Mouse (Mus musculus): ENCODE results near the gene Ankrd40. TPM values are rescaled to one million over a fixed set of nuclear protein-coding genes. Genes with fewer than 3 reads are reported as not detected.

Gene Ankrd40
- polyA plus RNA-seq, 1 experiment, result 235 TPM

DNA sequence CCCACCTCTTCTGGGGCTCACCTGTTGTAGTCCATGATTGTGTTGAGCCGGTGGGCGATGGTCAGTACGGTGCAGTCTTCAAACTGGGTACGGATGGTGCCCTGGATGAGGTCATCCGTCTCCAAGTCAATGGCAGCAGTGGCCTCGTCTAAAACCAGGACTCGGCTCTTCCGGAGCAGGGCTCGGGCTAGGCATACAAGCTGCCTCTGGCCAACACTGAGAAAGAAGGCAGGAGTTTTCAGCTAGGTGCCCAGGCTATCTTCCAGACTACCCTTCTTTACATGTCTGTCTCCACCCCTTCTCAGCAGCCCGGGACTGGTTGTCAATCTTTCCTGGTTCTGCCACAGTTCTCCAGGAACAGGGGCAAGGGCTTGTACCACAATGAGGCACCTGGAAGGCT, 18.1 kb downstream of the Ankrd40 start:
- WGBS, result 62% methylated on average over 10 of the region's 10 CpGs
- DNase-seq, result no peak
- Histone ChIP-seq H3K4me1 (ENCODE audit: control insufficient read depth, insufficient read depth, low read length) (peaks cover 30% of the 10 kb centered on the region), H3K4me3 (replicated peaks; ENCODE audit: extremely low read depth, low read depth, low read length) (no peak overlapping the region)
- TF ChIP-seq POLR2A (IDR thresholded peaks at IDR 0.05; ENCODE audit: borderline replicate concordance, extremely low read depth, low read depth, low read length), result no peak
- no peak for TF ChIP-seq CTCF (IDR thresholded peaks at IDR 0.05; ENCODE audit: insufficient read depth, low read length)

DNA sequence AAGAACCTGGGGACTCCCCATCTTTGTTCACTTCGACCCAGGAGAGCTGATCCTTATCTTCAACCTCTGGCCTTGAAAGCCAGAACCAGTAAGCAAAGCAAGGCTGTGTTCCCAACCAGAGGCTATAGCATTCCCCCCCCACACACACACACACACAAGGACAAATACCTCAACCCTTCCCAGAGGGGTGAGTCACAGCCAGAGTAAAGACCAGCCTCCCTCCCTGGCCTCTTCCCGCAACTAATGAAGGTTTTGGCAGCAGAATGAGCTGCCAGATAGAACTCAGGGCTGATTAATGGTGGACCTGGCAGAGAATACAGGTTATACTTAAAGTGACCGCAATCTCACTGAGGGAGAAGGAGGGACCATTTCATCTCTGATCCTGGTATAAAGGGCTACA, 18.8 kb downstream of the Ankrd40 start:
- no peak for DNase-seq
- Histone ChIP-seq H3K4me3 (replicated peaks; ENCODE audit: extremely low read depth, low read depth, low read length) (no peak overlapping the region), H3K4me1 (ENCODE audit: control insufficient read depth, insufficient read depth, low read length) (peaks cover 30% of the 10 kb centered on the region)
- TF ChIP-seq POLR2A (IDR thresholded peaks at IDR 0.05; ENCODE audit: borderline replicate concordance, extremely low read depth, low read depth, low read length) (no peak), CTCF (IDR thresholded peaks at IDR 0.05; ENCODE audit: insufficient read depth, low read length) (no peak)
- WGBS, result 18% methylated on average over 3 of the region's 3 CpGs

DNA sequence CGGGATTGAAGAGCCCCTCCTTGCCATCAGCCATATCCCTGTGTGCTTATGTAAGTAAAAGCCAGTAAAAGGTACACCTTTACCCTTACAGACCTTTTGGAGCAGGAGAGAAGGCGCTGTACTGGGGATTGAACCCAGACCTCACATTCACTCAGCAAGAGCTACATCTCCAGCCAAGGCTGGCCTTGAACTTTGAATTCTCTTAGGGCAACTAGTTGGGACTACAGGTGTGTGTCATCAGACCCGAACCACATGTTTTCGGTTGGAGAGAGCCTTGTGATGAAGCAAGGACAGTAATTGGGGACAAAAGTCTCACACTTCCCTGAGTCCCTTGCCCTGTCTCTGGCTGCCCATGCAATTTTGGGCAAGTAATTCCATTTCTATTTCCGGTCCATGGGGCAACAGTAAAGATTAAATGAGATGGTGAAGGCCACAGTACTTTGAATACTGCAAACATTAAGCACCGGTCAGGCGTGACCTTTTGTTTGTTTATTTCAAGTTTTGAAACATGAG, 19.3 kb downstream of the Ankrd40 start:
- WGBS, result 67% methylated on average over 7 of the region's 7 CpGs
- no peak for DNase-seq

DNA sequence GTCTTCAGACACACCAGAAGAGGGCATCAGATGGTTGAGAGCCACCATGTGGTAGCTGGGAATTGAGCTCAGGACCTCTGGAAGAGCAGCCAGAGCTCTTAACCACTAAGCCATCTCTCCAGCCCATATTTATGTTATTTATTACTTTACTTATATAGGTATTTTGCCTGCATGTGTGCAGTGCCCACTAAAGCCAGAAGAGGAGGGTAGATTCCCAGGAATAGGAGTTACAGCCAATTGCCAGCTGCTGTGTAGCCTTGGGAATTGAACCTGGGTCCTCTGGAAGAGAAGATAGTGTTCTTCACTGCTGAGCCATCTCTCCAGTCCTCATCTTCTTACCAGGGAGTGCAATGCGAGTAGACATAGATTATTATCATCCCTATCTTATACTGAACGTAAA, 22.0 kb downstream of the Ankrd40 start:
- H3K4me3 ChIP-seq (replicated peaks; ENCODE audit: extremely low read depth, low read depth, low read length), result no peak overlapping the region
- no peak for TF ChIP-seq POLR2A (IDR thresholded peaks at IDR 0.05; ENCODE audit: borderline replicate concordance, extremely low read depth, low read depth, low read length)
- TF ChIP-seq CTCF (IDR thresholded peaks at IDR 0.05; ENCODE audit: insufficient read depth, low read length), result no peak
- WGBS, result 78% methylated on average over 2 of the region's 2 CpGs
- H3K4me1 ChIP-seq (ENCODE audit: control insufficient read depth, insufficient read depth, low read length), result peaks cover 18% of the 10 kb centered on the region
- DNase-seq, result no peak

More for the DNA sequence above, 19.3 kb downstream of the Ankrd40 start:
- Histone ChIP-seq H3K4me1 (ENCODE audit: control insufficient read depth, insufficient read depth, low read length) (peaks cover 26% of the 10 kb centered on the region), H3K4me3 (replicated peaks; ENCODE audit: extremely low read depth, low read depth, low read length) (no peak overlapping the region)
- TF ChIP-seq POLR2A (IDR thresholded peaks at IDR 0.05; ENCODE audit: borderline replicate concordance, extremely low read depth, low read depth, low read length) (no peak), CTCF (IDR thresholded peaks at IDR 0.05; ENCODE audit: insufficient read depth, low read length) (no peak)

DNA sequence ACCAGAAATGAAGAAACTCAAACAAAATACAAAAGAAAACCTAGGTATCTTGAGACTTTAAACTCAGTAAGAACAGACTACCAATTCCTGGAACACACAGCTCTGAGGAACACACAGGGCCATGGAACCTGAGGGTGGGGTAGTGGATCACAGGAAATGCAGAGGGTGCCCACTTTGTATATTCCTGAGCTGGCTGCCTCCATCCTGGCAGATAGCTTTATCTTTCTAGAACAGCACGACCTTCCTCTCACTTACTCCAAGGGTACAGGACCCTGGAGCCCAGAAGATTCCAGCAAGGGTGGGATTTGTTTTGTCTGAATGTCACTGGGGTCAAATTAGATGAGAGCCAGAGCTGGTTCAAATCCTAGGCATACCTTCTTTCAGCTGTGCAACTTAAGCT, 22.5 kb downstream of the Ankrd40 start:
- TF ChIP-seq CTCF (IDR thresholded peaks at IDR 0.05; ENCODE audit: insufficient read depth, low read length) (no peak), POLR2A (IDR thresholded peaks at IDR 0.05; ENCODE audit: borderline replicate concordance, extremely low read depth, low read depth, low read length) (no peak)
- H3K4me1 ChIP-seq (ENCODE audit: control insufficient read depth, insufficient read depth, low read length), result peaks cover 18% of the 10 kb centered on the region
- WGBS, result 53% methylated on average over 1 of the region's 1 CpGs
- H3K4me3 ChIP-seq (replicated peaks; ENCODE audit: extremely low read depth, low read depth, low read length), result no peak overlapping the region
- no peak for DNase-seq

DNA sequence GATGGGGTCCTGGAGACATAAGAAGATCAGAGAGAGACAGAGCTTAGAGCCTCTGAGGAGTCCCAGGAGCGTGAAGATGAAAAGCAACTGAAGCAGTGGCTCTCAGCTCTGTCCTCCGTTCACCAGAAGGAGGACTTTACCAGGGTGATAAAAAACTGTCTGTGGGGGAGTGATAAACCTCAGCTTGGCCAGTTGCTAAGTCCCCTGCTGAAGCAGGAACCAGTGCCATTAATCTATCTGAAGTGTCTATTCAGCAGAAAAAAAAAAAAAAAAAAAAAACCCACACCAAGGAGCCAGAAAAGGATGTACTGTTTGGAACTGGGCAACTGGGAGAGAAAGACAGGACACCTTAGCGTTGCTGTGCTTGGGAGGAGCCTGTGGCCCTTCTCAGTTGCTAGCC, 23.3 kb downstream of the Ankrd40 start:
- Histone ChIP-seq H3K4me1 (ENCODE audit: control insufficient read depth, insufficient read depth, low read length) (peaks cover 10% of the 10 kb centered on the region), H3K4me3 (replicated peaks; ENCODE audit: extremely low read depth, low read depth, low read length) (no peak overlapping the region)
- no peak for DNase-seq
- TF ChIP-seq CTCF (IDR thresholded peaks at IDR 0.05; ENCODE audit: insufficient read depth, low read length) (no peak), POLR2A (IDR thresholded peaks at IDR 0.05; ENCODE audit: borderline replicate concordance, extremely low read depth, low read depth, low read length) (no peak)
- 33% methylated on average over 3 of the region's 3 CpGs for WGBS

DNA sequence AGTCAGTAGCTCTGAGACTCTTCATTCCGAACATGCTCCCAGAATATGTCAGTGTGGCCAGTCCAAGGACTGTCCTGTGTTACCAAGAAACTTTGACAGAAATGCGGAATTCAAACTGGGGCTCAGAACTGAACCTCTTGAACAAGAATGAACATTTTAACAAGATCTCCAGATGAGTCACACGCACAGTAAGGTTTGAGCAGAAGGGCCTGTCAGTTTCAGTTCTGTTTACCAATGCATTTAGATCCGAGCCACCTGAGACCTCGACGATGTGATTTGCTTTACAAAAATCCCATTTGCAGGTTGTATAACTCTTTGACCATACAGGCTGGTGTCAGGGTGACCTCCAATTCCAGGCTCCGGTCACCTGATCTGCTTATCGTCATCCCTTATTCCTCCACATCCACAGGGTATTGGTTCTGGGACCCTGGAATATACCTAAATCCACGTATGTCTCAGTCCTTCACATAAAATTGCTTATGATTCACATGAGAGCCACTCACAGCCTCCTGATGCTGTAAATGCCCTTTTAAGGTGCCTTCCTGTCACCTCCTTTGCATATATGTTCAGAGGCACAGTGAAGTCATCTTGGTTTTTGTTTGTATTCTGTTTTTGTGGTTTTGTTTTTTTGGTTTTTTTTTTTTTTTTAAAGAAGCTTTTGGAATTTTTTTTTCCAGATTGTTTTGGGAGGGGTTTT, 27.9 kb downstream of the Ankrd40 start:
- 80% methylated on average over 9 of the region's 9 CpGs for WGBS
- Histone ChIP-seq H3K4me3 (replicated peaks; ENCODE audit: extremely low read depth, low read depth, low read length) (no peak overlapping the region), H3K4me1 (ENCODE audit: control insufficient read depth, insufficient read depth, low read length) (no peaks in the 10 kb centered on the region)
- TF ChIP-seq POLR2A (IDR thresholded peaks at IDR 0.05; ENCODE audit: borderline replicate concordance, extremely low read depth, low read depth, low read length) (no peak), CTCF (IDR thresholded peaks at IDR 0.05; ENCODE audit: insufficient read depth, low read length) (no peak)
- no peak for DNase-seq

DNA sequence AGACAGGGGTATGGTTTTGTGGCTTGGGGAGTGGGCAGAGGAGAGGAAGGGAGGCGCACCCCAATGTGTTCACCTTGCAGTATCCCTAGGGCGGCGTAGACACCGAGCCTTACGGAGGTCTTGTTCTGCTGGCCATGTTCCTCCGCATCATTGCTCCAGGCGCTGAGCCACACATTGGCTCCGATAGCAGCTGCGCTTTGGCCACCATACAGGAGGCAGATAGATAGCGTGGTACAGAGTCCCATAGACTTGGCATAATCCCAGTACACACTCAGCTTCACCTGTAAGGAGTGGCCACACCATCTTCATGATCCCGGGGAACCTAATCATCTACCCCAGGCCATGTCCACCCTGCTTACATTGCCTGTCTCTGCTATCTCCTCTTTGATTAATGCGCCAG, 31.4 kb downstream of the Ankrd40 start:
- WGBS, result 91% methylated on average over 12 of the region's 12 CpGs
- no peak for TF ChIP-seq POLR2A (IDR thresholded peaks at IDR 0.05; ENCODE audit: borderline replicate concordance, extremely low read depth, low read depth, low read length)
- no peak for TF ChIP-seq CTCF (IDR thresholded peaks at IDR 0.05; ENCODE audit: insufficient read depth, low read length)
- Histone ChIP-seq H3K4me1 (ENCODE audit: control insufficient read depth, insufficient read depth, low read length) (no peaks in the 10 kb centered on the region), H3K4me3 (replicated peaks; ENCODE audit: extremely low read depth, low read depth, low read length) (no peak overlapping the region)
- no peak for DNase-seq

DNA sequence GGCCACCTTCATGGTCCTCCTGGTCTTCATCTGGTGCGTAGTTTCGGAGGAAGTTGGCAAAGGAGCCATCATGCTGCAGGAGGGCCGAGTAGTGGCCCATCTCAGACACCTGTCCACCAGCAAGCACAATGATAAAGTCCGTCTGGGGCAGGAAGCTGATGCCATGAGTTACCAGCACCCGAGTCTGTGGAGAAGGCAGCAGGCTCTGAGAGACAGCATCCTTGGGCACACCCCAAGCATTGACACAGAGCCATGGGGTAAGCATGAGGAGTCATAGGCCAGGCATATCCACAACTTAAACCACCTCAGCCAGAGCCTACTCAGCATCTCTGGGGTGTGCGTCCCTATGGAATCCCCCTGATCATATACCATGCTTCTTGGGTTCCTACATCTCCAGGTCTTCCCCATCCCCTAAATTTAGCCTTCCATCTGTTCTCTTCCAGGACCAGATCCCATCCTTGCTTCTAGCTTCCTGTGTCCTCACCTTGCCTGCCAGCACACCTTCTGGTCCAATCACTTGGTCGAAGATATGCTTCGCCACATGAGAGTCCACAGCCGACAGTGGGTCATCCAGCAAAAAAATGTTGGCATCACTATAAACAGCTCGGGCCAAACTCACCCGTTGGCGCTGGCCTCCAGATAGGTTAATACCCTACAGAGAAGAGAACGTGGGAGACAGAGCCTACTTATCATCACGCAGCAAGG, 33.5 kb downstream of the Ankrd40 start:
- no peak overlapping the region for H3K4me3 ChIP-seq (replicated peaks; ENCODE audit: extremely low read depth, low read depth, low read length)
- no peak for TF ChIP-seq CTCF (IDR thresholded peaks at IDR 0.05; ENCODE audit: insufficient read depth, low read length)
- TF ChIP-seq POLR2A (IDR thresholded peaks at IDR 0.05; ENCODE audit: borderline replicate concordance, extremely low read depth, low read depth, low read length), result no peak
- no peak for DNase-seq
- peaks cover 10% of the 10 kb centered on the region for H3K4me1 ChIP-seq (ENCODE audit: control insufficient read depth, insufficient read depth, low read length)
- 91% methylated on average over 14 of the region's 14 CpGs for WGBS

DNA sequence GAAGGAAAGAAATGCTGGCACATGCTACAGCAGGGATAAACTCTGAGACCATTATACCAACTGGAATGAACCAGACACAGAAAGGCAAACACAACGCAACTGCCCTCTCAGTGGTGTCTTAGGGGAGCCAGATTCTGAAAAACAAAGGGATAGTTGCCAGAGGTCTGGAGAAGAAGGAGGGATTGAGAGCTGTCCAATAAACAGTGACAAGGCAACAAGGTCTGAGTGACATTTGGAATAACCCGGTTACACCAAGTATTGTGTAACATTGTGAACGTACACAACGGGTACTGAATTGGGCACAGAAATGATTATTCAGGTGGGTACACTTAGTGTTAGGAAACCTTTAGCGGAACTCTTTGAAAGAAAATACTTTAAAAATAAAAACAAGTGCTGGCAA, 34.3 kb downstream of the Ankrd40 start:
- WGBS, result 73% methylated on average over 5 of the region's 5 CpGs
- Histone ChIP-seq H3K4me3 (replicated peaks; ENCODE audit: extremely low read depth, low read depth, low read length) (no peak overlapping the region), H3K4me1 (ENCODE audit: control insufficient read depth, insufficient read depth, low read length) (peaks cover 10% of the 10 kb centered on the region)
- TF ChIP-seq CTCF (IDR thresholded peaks at IDR 0.05; ENCODE audit: insufficient read depth, low read length) (no peak), POLR2A (IDR thresholded peaks at IDR 0.05; ENCODE audit: borderline replicate concordance, extremely low read depth, low read depth, low read length) (no peak)
- no peak for DNase-seq
